In genomic region chr2:91072092-91072491, GRCm38 (mm10) we compare ENCODE assay signal across 1 mouse cellular context.
A peak's percentile ranks its signal among the peaks of the same experiment; 100 is the strongest.
TF ChIP-seq lines count a peak whose summit lies in the region.

No protein-coding gene starts in this region.

TF ChIP-seq in CH12.LX, 34 proteins besides CTCF, POLR2A, EP300 and RAD21:
- TF ChIP-seq MAFK (IDR thresholded peaks at IDR 0.05; ENCODE audit: insufficient replicate concordance, low read length) (0 out of 2 replicates have a peak, but pooled peaks have one; percentile 17), MYC (IDR thresholded peaks at IDR 0.05; ENCODE audit: low read depth, low read length) (no peak)
